Mouse (Mus musculus) myocyte (in vitro differentiated cells): ENCODE results near the gene Slc13a3. TPM values are rescaled to one million over a fixed set of nuclear protein-coding genes. Genes with fewer than 3 reads are reported as not detected.
"Not testable (repeated sequence)": the region's sequence is repeated elsewhere in the genome, so short reads cannot be mapped to it uniquely, and the experiment has no call there.

Source experiments
- H3K27me3 ChIP-seq: one replicate; pipeline ENCODE4 v1.6.1; 2011; ENCODE audit not compliant: control insufficient read depth, insufficient read depth, insufficient read length
- H3K36me3 ChIP-seq: one replicate; pipeline ENCODE4 v1.6.1; 2011; ENCODE audit not compliant: control insufficient read depth, insufficient read depth
- H3K4me2 ChIP-seq: one replicate; pipeline ENCODE4 v1.6.1; 2011; ENCODE audit warnings: low read depth, control low read depth
- H3K4me3 ChIP-seq: one replicate; pipeline ENCODE4 v1.5.1; 2011; ENCODE audit warnings: mild to moderate bottlenecking, control low read depth, moderate library complexity
- H3K79me2 ChIP-seq: one replicate; pipeline ENCODE4 v1.6.1; 2011; ENCODE audit not compliant: control insufficient read depth, insufficient read depth
- H3ac ChIP-seq: one replicate; pipeline ENCODE4 v1.6.1; 2011; ENCODE audit not compliant: control insufficient read depth, insufficient read length
- CEBPB ChIP-seq: IDR thresholded peaks from 2 replicates; pipeline ENCODE4 v1.6.1; 2011; ENCODE audit warnings: mild to moderate bottlenecking, moderate library complexity; ENCODE audit not compliant: poor library complexity, insufficient read depth, severe bottlenecking
- E2F4 ChIP-seq: IDR thresholded peaks from one replicate; pipeline ENCODE4 v1.6.1; 2011; ENCODE audit warnings: mild to moderate bottlenecking, control low read depth, moderate library complexity; ENCODE audit not compliant: insufficient read depth
- MAX ChIP-seq: IDR thresholded peaks from one replicate; pipeline ENCODE4 v1.6.1; 2011; ENCODE audit warnings: low read depth, mild to moderate bottlenecking, control low read depth
- MYOD1 ChIP-seq, 3 experiments: IDR thresholded peaks; one replicate each; pipeline ENCODE4 v1.6.1; 2011; ENCODE audit warnings: control low read depth in 2 of 3, low read depth in 2 of 3, mild to moderate bottlenecking in 2 of 3, moderate library complexity in 1 of 3; ENCODE audit not compliant: insufficient read length in 2 of 3, control insufficient read depth in 1 of 3
- MYOG ChIP-seq, 3 experiments: IDR thresholded peaks; one replicate each; pipeline ENCODE4 v1.6.1; 2011; ENCODE audit warnings: control low read depth in 2 of 3, low read depth in 2 of 3, mild to moderate bottlenecking in 2 of 3; ENCODE audit not compliant: insufficient read length in 2 of 3, control insufficient read depth in 1 of 3, insufficient read depth in 1 of 3
- POLR2A ChIP-seq: IDR thresholded peaks from one replicate; pipeline ENCODE4 v1.6.1; 2011; ENCODE audit warnings: low read depth, mild to moderate bottlenecking, control low read depth, moderate library complexity; ENCODE audit not compliant: insufficient read length
- POLR2AphosphoS2 ChIP-seq: IDR thresholded peaks from one replicate; pipeline ENCODE4 v1.6.1; 2011; ENCODE audit warnings: low read depth, control low read depth; ENCODE audit not compliant: insufficient read length
- REST ChIP-seq: IDR thresholded peaks from one replicate; pipeline ENCODE4 v1.6.1; 2011; ENCODE audit warnings: mild to moderate bottlenecking, control low read depth, moderate library complexity; ENCODE audit not compliant: insufficient read depth, insufficient read length
- SRF ChIP-seq: IDR thresholded peaks from one replicate; pipeline ENCODE4 v1.6.1; 2011; ENCODE audit warnings: low read depth; ENCODE audit not compliant: control insufficient read depth, insufficient read length
- TCF12 ChIP-seq: IDR thresholded peaks from one replicate; pipeline ENCODE4 v1.6.1; 2011; ENCODE audit warnings: mild to moderate bottlenecking, control low read depth; ENCODE audit not compliant: poor library complexity, insufficient read depth, severe bottlenecking
- TCF3 ChIP-seq: IDR thresholded peaks from one replicate; pipeline ENCODE4 v1.6.1; 2011; ENCODE audit warnings: low read depth, control low read depth; ENCODE audit not compliant: insufficient read length
- USF1 ChIP-seq: IDR thresholded peaks from one replicate; pipeline ENCODE4 v1.6.1; 2011; ENCODE audit warnings: low read depth, mild to moderate bottlenecking, control low read depth, moderate library complexity
- polyA plus RNA-seq: library from polyadenylated mRNA; unstranded; fragments of >200 nt; fragmentation: generic; extraction: Trizol; gene quantifications from one replicate; pipeline ENCODE4 v1.2.1, GENCODE M21; 2012; ENCODE audit warnings: missing spikeins

Slc13a3 gene
- polyA plus RNA-seq, result 0.04 TPM

GRCm38 (mm10) chr2:165473003-165473402 lies at the start of gene Slc13a3:
Gene Slc13a3 (minus strand): TSS chr2:165473230.
- H3K79me2 ChIP-seq, result no peaks in the 10 kb centered on the region
- peaks cover 78% of the 10 kb centered on the region for H3K27me3 ChIP-seq
- H3K4me3 ChIP-seq, result no peak within 1 kb of the TSS
- H3ac ChIP-seq, result no peak within 1 kb of the TSS
- no peak within 1 kb of the TSS for H3K4me2 ChIP-seq
- H3K36me3 ChIP-seq, result no peaks in the 10 kb centered on the region
- no peak for TF ChIP-seq POLR2A
- TF ChIP-seq POLR2AphosphoS2, result no peak
- no peak for TF ChIP-seq E2F4
- no peak for TF ChIP-seq SRF
- TF ChIP-seq MYOG (IDR thresholded peaks at IDR 0.05; ENCODE audit: control insufficient read depth in 1 of 3, insufficient read depth in 1 of 3, insufficient read length in 2 of 3, low read depth in 2 of 3), result no peak
- TF ChIP-seq MYOD1 (IDR thresholded peaks at IDR 0.05; ENCODE audit: control insufficient read depth in 1 of 3, insufficient read length in 2 of 3, low read depth in 2 of 3), result no peak
- TF ChIP-seq CEBPB, result no peak
- no peak for TF ChIP-seq MAX
- TF ChIP-seq TCF12, result no peak
- no peak for TF ChIP-seq USF1
- no peak for TF ChIP-seq TCF3
- TF ChIP-seq REST, result no peak

- Histone ChIP-seq H3K4me3 (no peak overlapping the region), H3K36me3 (no peaks in the 10 kb centered on the region), H3K4me2 (no peak overlapping the region), H3K79me2 (no peaks in the 10 kb centered on the region), H3K27me3 (peaks cover 50% of the 10 kb centered on the region), H3ac (no peak overlapping the region)
- TF ChIP-seq TCF3 (peak; percentile 8), POLR2AphosphoS2 (no peak), MYOD1 (IDR thresholded peaks at IDR 0.05; ENCODE audit: control insufficient read depth in 1 of 3, insufficient read length in 2 of 3, low read depth in 2 of 3) (peak in 2 of 3 experiments; percentile 79 to 82), MYOG (IDR thresholded peaks at IDR 0.05; ENCODE audit: control insufficient read depth in 1 of 3, insufficient read depth in 1 of 3, insufficient read length in 2 of 3, low read depth in 2 of 3) (peak in 1 of 3 experiments; percentile 1)
These were observed 42.2 kb upstream of the Slc13a3 start for GRCm38 (mm10) chr2:165515178-165515728.

- no peak for TF ChIP-seq TCF12
- TF ChIP-seq REST, result no peak
- no peak for TF ChIP-seq TCF3
- Histone ChIP-seq H3K4me2 (no peak overlapping the region), H3K4me3 (no peak overlapping the region), H3K79me2 (no peaks in the 10 kb centered on the region), H3K36me3 (no peaks in the 10 kb centered on the region), H3K27me3 (peaks cover 48% of the 10 kb centered on the region), H3ac (no peak overlapping the region)
These were observed 40.0 kb upstream of the Slc13a3 start for GRCm38 (mm10) chr2:165512870-165513600.

DNA sequence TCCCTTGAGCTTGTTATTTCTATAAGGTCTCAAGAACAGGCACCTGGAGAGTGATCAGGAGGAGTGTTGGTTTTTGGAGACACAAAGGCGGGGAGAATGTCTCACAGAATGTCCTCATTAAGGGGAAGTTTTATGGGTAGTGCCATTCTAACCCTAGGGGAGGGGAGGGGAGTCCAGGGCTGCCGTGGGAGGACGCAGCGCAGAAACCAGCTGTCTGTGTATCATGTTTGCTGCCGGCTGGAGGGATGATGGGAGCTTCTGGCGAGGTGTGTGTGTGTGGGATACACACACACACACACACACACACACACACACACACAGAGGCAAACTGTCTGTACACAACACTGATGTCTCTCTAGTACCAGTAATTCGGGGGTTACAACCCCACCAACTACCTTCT lies 39.4 kb upstream of the Slc13a3 start:
- Histone ChIP-seq H3K27me3 (peaks cover 43% of the 10 kb centered on the region), H3K4me2 (no peak overlapping the region), H3K4me3 (no peak overlapping the region), H3K79me2 (no peaks in the 10 kb centered on the region), H3ac (no peak overlapping the region), H3K36me3 (no peaks in the 10 kb centered on the region)
- TF ChIP-seq USF1, result no peak
- TF ChIP-seq MYOG (IDR thresholded peaks at IDR 0.05; ENCODE audit: control insufficient read depth in 1 of 3, insufficient read depth in 1 of 3, insufficient read length in 2 of 3, low read depth in 2 of 3), result peak in 1 of 3 experiments; percentile 24
- TF ChIP-seq MYOD1 (IDR thresholded peaks at IDR 0.05; ENCODE audit: control insufficient read depth in 1 of 3, insufficient read length in 2 of 3, low read depth in 2 of 3), result peak in 1 of 3 experiments; percentile 36
- no peak for TF ChIP-seq TCF3

GRCm38 (mm10) chr2:165511530-165511929 lies 38.5 kb upstream of the Slc13a3 start:
- H3K27me3 ChIP-seq, result peaks cover 34% of the 10 kb centered on the region
- H3ac ChIP-seq, result not testable (repeated sequence)

DNA sequence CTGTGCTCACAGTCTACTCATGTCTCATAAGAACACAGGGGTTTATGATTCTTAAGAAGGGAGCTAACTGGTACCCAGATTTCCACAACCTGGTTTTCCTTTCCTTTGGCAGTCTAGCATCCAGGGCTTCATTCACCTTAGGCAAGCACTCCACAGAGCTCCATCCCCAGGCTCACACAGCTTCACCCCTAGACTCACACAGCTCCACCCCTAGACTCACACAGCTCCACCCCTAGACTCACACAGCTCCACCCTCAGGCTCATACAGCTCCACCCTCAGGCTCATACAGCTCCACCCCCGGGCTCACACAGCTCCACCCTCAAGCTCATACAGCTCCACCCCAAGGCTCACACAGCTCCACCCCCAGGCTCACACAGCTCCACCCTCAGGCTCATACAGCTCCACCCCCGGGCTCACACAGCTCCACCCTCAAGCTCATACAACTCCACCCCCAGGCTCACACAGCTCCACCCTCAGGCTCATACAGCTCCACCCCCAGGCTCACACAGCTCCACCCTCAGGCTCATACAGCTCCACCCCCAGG lies 38.0 kb upstream of the Slc13a3 start:
- not testable (repeated sequence) for H3ac ChIP-seq, H3K4me3 ChIP-seq, H3K36me3 ChIP-seq, H3K4me2 ChIP-seq, H3K79me2 ChIP-seq
- peaks cover 34% of the 10 kb centered on the region for H3K27me3 ChIP-seq

More at GRCm38 (mm10) chr2:165511530-165511929, 38.5 kb upstream of the Slc13a3 start:
- not testable (repeated sequence) for H3K4me3 ChIP-seq, H3K4me2 ChIP-seq, H3K79me2 ChIP-seq, H3K36me3 ChIP-seq
